Mouse (Mus musculus) left cerebral cortex, postnatal 14 days (tissue): ENCODE results near the gene Ano6. TPM values are rescaled to one million over a fixed set of nuclear protein-coding genes. Genes with fewer than 3 reads are reported as not detected.

ENCODE experiments used
- DNase-seq, 2 experiments: peaks; one replicate each; pipeline ENCODE4 v3.0.0; 2021 to 2022; ENCODE audit warnings: low spot score in 2 of 2, mixed read lengths in 1 of 2
- intact Hi-C: fragments of 180-260 bp; cut with DNase I; formaldehyde crosslinking; loops from one replicate; pipeline ENCODE4 v1.15.1; 2025
- microRNA-seq, 2 experiments: library from miRNA; unstranded; fragments of <30 nt; microRNA quantifications; one replicate each; pipeline ENCODE4 v1.2.0; 2022
- total RNA-seq, 2 experiments: library from RNA; stranded (reverse); gene quantifications; 2 replicates each; pipeline ENCODE4 v1.2.3; 2021

Gene Ano6
- total RNA-seq, 2 experiments from 2014 or later: 16.9 to 22.0 TPM

GRCm38 (mm10) chr15:95977169-95977938 is 186.7 kb downstream of the Ano6 start:
- no peak for DNase-seq
- intact Hi-C loops: no loop called here

DNA sequence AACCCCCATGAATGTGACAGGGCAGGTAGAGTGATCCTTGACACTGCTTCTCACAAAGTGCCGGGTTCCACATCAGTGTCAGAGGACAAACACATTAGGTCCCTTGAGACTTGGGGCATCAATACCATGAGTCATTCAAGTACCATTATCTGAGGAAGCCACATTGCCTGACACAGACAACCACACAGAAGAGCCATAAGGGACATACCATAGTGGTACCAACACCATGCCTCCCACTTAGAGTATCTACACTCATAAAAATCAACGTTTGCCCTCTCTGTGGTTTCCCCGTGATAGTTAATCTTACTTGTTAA is 187.3 kb downstream of the Ano6 start:
- no peak for DNase-seq
- intact Hi-C loops: no loop called here

DNA sequence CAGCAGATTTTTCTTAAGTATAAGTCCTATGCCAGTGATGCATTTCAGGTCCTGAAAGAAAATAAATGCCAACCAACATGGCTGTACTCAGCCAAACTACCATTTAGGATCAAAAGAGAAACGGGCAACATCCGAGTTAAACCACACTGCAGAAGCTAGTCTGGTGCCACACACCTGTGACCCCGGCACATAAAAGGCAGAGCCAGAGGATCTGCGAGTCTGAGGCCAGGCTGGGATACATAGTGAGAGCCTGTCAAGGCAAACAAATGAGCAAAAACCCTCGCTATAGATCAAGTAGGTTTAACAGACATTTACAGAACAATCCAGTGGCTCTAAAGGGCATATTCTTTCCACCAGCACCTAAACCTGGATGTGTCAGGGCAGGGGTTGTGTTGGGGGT is 190.0 kb downstream of the Ano6 start:
- intact Hi-C loops: no loop called here
- no peak for DNase-seq

DNA sequence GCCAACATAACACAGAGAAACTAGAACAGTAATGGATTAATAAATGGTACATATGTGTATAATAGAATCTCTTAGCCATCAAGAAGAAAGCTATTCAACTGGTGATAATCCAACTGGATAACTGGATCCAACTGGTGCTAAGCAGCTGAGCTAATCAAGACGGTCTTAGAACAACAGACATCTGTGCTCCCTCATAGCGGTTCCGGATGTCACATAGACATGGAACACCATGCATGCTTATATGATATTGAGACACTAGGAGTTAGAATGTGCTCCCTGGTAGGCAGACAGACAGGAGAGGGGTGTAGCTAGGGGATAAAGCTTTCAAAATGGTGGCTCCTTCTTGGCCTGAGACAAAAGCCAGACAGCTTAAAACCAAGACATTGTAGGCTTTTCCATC is 197.3 kb downstream of the Ano6 start:
- intact Hi-C loops: no loop called here
- DNase-seq: no peak

DNA sequence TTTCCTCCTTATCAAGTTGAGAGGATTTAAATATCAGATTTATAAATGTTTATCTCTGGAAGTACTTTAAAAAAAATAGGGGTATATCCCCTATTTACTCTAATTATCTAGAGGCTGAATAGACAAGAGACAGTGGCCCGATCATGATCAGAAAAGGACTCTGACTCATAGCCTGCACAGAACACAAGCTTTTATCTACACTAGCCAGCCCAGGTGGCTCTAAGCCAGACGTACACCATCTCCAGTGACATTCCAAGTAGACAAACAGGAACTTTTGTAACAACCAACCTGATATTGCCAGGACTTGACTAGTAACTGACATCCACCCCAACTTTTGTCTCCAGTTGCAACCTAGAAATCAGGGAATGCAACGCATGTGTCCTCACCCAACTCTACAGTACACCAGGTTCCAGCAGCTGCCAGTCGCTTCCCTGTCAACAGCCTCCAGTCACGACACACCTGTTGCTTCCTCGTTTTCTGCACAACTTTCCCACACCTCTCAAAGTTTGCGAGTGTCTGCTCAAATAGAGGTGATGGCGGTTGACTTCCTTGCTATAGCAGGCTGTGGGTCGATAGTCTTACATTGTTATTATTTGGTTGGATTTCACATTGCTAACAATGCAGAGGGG is 199.0 kb downstream of the Ano6 start:
- intact Hi-C loops: no loop called here
- no peak for DNase-seq

- DNase-seq: no peak
- intact Hi-C loops: no loop called here
Measured at GRCm38 (mm10) chr15:96002958-96003601, 212.4 kb downstream of the Ano6 start.

DNA sequence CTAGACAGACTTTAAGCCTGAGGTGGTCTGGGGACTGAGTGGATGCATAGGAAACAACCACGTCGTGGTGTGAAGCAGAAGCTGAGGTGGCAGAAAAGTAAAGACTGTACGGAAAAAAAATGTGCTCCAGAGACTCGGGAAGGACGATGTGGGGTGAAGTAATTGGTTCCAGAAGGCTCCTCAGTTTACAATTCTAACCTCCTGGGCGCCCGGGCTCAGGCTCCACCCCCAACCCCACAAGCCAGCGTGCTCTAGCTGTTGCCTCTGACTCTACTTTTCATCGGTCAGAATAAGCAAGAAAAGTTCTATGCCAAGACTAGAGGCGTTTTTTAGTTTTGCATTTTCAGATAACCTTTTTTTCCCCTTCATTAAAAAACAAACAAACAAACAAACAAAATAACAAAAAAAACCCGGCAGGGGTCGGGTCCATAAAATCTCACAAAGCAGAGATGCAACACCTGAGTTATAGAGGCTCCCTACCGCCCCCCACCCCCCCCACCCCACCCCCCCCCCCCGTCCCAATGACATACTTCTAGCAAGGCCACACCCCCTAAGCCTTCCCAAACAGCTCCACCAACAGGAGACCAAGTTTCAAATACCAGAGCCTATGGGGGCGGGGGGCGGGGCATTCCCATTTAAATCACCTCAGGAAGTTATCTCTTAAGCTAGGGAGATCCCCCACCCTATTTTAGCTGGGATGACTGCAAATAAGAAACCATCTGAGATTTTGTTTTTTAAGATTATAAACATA is 221.2 kb downstream of the Ano6 start:
- intact Hi-C loops: no loop called here

DNA sequence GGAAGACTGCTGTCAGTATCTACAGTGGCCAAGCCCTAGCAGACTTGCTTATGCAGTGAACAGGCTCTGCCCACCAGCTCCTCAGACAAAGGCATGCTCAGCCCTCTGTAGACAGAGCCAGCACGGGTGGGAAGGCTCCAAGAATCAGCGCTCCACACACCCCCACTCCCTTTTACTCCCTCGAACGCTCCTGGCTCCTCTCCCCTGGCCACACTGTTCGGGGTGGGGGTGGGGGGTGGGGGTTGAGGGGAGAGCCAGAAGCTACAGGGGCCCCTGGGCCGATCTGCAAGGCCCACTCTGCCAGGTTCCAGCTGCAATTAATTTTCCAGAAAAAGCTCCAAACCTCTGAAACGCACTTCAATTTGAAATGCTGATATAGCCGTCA is 221.7 kb downstream of the Ano6 start:
- intact Hi-C loops: no loop called here
- no peak for DNase-seq

More for the DNA sequence above, 221.2 kb downstream of the Ano6 start:
- DNase-seq: no peak

DNA sequence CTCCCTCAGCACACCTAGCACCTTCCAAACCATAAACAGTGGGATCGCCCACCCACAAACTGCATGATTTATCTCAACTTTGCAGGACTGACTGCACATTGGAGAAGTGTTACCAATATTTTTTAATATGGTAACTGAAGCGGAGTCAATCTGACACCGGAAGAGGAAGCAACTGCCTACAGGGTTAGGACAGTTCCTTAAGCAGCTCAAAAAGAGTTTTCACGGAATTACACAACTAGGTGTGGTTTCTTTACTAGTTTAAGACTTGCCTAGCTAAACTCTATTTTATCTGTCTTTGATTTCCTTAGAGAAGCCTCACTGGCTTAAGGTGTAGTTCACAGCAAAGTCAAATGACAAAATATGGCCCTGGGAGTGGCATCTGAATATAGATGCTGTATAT is 223.9 kb downstream of the Ano6 start:
- intact Hi-C loops: no loop called here

GRCm38 (mm10) chr15:96020465-96020864 is 229.8 kb downstream of the Ano6 start:
- DNase-seq: no peak
- intact Hi-C loops: loop anchor here (10.0 kb wide), 1 partner anchor 264 kb away; the partner anchor contains the start of gene Arid2

More for the DNA sequence above, 223.9 kb downstream of the Ano6 start:
- no peak for DNase-seq

DNA sequence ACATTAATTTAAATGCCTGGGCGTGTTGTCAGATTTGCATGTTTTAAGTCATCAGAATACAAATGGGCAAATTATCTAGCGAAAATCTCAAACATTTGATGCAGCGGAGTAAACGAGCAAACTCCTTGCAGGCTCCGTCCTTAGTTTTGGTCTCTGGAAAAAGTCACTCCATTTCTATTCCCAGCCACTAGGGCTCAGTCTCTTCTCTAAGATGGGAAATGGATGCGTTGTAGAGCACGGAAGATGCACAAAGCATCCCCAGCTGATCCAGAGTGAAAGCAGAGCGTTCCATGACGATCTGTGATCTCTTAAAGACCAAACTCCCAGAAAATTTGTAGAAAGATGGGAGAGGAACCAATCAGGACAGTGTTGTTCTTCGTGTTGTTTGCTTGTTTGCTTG is 230.9 kb downstream of the Ano6 start:
- intact Hi-C loops: loop anchor here (10.0 kb wide), 1 partner anchor 263 kb away; the partner anchor contains the start of gene Arid2
- peak; percentile 40 for DNase-seq

Small RNA genes lying within 50 kb of the gene (microRNA-seq; reads per million reads assigned to microRNA genes)
- gene Gm25070: 0 reads per million in 2 experiments

Other genes with a start within 250 kb of the Ano6 start
- 10 to 100 TPM; 19.2 to 24.4 TPM for gene Dbx2, start 134.9 kb upstream of the Ano6 start, total RNA-seq